Comparison of ENCODE assay signal across 8 mouse cellular contexts in genomic region chr9:64779628-64780027, GRCm38 (mm10). TPM values are rescaled to one million over a fixed set of nuclear protein-coding genes. Genes with fewer than 3 reads are reported as not detected.
DNase-seq lines count a peak whose midpoint lies in the region; ATAC-seq and TF ChIP-seq lines count a peak whose summit lies in the region.

No protein-coding gene starts in this region.

- H3K36me3 ChIP-seq in lung, embryonic 14.5 days (ENCODE audit: insufficient read depth), result no peaks in the 10 kb centered on the region

- no peaks in the 10 kb centered on the region for H3K4me1 ChIP-seq in lung, embryonic 14.5 days (ENCODE audit: insufficient read depth)

- TF ChIP-seq CTCF in lung, embryonic 14.5 days (IDR thresholded peaks at IDR 0.05; ENCODE audit: low read depth), result peak; percentile 70

- H3K9ac ChIP-seq in lung, embryonic 14.5 days, result no peak overlapping the region

- H3K9me3 ChIP-seq in lung, embryonic 14.5 days (ENCODE audit: low read depth, low read length), result no peaks in the 10 kb centered on the region

- 30% methylated on average over 7 of the region's 7 CpGs for WGBS in lung, embryonic 14.5 days

- H3K27ac ChIP-seq in lung, embryonic 14.5 days (ENCODE audit: low read depth), result no peak overlapping the region

- DNase-seq in cerebellum, adult 11 months, result peak; percentile 21
- no peak for DNase-seq in cerebellum, adult 11-12 months
- DNase-seq in lung, embryonic 14.5 days, result peak; percentile 80
- DNase-seq in lung, postnatal 14 days, result no peak
- DNase-seq in embryo, embryonic 10.5 days (ENCODE audit: low spot score), result peak; percentile 72
- peak; percentile 24 to 36 for DNase-seq in natural killer cell, adult 2 months (ENCODE audit: low spot score in 2 of 2)
- no peak for DNase-seq in gastrocnemius, adult 8-10 months (ENCODE audit: low spot score in 2 of 2)
- no peak for DNase-seq in layer of hippocampus, adult 11-12 months (ENCODE audit: low spot score)

- H3K27me3 ChIP-seq in lung, embryonic 14.5 days (ENCODE audit: insufficient read depth, low read length), result no peaks in the 10 kb centered on the region

- no peak overlapping the region for H3K4me3 ChIP-seq in lung, embryonic 14.5 days (ENCODE audit: low read depth, low read length)

- H3K4me2 ChIP-seq in lung, embryonic 14.5 days, result no peak overlapping the region

- no peak for ATAC-seq in lung, embryonic 14.5 days (ENCODE audit: insufficient read depth)

RNA-seq across cellular contexts. Expression of gene Dennd4a, which starts 31.5 kb away (rescaled TPM):
- polyA plus RNA-seq in lung, embryonic 14.5 days (2014; fragmentation: Nextera tagmentation; extraction: Ambion mirVana), result 9.8 and 10.9 TPM in 2 replicates
- total RNA-seq in gastrocnemius, adult 8-10 months (2022), result 1 to 10 TPM; 1.3 to 2.4 (median 2.2) TPM

RNA-seq across cellular contexts. Expression of gene Rab11a, which starts 42.1 kb away (rescaled TPM):
- 327 and 330 TPM in 2 replicates for polyA plus RNA-seq in lung, embryonic 14.5 days (2014; fragmentation: Nextera tagmentation; extraction: Ambion mirVana)
- 100 to 1,000 TPM in 3 of 4 experiments, 10 to 100 TPM in 1; 96.3 to 105 (median 102) TPM for total RNA-seq in gastrocnemius, adult 8-10 months (2022)

Comparison
In these comparisons a context has a peak if more than half of its experiments do, and no peak if none do; other contexts are left out.
1. DNase-seq: peak in cerebellum, adult 11 months (single experiment), lung, embryonic 14.5 days (single experiment), embryo, embryonic 10.5 days (single experiment) and natural killer cell, adult 2 months (2 of 2); none in cerebellum, adult 11-12 months (single experiment), lung, postnatal 14 days (single experiment), gastrocnemius, adult 8-10 months (0 of 2) and layer of hippocampus, adult 11-12 months (single experiment).